Mouse (Mus musculus) urinary bladder, adult 18-20 months (tissue): Measurements from ENCODE around the gene Tnni3k.
A peak's percentile ranks its signal among the peaks of the same experiment; 100 is the strongest.
"Not testable (repeated sequence)": the region's sequence is repeated elsewhere in the genome, so short reads cannot be mapped to it uniquely, and the experiment has no call there.

Experiments used
- DNase-seq, 2 experiments: peaks; one replicate each; pipeline ENCODE4 v3.0.0; 2022; ENCODE audit warnings: low spot score in 2 of 2, mixed read lengths in 2 of 2

Gene Tnni3k

DNA sequence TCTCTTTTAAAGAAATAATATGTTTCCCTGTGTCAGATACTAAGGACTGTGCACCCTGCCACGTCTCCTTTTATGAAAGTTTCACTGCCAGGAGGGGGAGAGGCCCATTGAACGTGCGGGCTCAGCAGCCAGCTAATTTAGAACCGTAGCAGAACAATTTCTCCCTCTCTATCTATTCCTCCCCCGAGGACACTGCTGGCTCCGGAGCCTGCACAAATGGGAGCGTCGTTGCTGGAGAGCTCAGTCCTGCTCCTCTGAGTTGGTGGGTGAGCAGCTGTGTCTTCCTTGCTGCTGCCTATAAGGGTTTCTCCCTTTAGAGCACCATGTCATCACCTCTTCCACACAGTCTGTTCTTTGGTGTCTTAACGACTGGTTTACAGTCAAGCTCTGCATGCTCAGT, 220.8 kb downstream of the Tnni3k start:
- no peak for DNase-seq

DNA sequence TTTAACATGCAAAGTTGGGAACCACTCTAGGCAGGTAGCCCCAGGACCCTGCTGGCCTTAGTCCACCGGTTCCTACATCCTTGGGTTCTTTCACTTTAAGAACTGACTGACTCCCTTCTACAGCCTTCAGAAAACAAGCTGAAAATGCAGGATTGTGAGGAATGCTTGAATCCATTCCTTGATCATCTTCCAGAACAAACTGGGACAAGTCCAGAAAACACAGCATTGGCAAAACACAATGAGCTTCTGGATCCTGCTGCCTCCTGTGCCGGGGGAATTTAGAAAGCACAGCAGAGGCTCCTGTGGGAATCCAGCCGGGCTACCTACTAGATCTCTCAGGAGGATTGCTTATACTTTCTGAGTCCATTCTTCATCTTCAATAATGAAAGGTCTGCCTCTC, 229.5 kb downstream of the Tnni3k start:
- DNase-seq: no peak

DNA sequence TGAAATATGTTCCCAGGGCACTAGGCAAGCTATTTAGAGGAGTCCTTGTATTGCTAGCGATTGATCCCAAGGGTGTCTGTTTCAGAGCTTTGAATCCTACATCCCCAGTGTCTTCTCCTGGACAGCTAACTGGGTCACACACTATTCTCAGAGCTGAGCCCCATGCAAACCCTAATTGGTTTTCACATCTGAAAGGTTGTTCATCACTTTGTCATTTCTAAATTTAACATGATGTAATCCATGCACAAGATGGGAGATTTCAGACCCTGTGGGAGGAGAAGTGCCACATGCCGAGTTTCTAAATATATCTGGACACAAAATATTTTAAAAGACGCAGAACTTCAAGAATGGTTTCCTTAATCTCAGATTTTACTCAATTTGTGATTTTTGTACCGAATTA, 230.5 kb downstream of the Tnni3k start:
- DNase-seq: no peak

- not testable (repeated sequence) for DNase-seq
Measured at GRCm38 (mm10) chr3:154819684-154820083, 235.5 kb downstream of the Tnni3k start.

DNA sequence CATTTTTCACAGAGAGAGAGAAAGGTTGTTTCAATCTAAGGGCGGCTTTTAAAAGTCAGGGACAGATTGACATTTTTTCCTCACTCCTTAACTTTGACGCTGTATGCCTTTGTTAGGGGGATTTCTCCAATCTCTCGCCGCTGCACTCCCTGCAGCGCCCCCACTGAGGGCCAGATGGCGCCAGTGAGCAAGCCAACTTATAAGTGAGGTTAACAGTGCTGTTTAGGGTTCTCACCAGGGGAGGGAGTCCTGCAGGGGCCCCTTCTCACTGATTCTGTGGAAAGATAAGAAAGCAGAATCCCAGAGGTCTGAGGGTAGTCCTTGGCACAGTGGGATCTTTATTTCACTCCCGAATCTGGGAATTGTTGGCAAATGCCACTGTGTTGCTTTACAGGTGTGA, 237.5 kb downstream of the Tnni3k start:
- peak in 1 of 2 experiments; percentile 25 for DNase-seq

DNA sequence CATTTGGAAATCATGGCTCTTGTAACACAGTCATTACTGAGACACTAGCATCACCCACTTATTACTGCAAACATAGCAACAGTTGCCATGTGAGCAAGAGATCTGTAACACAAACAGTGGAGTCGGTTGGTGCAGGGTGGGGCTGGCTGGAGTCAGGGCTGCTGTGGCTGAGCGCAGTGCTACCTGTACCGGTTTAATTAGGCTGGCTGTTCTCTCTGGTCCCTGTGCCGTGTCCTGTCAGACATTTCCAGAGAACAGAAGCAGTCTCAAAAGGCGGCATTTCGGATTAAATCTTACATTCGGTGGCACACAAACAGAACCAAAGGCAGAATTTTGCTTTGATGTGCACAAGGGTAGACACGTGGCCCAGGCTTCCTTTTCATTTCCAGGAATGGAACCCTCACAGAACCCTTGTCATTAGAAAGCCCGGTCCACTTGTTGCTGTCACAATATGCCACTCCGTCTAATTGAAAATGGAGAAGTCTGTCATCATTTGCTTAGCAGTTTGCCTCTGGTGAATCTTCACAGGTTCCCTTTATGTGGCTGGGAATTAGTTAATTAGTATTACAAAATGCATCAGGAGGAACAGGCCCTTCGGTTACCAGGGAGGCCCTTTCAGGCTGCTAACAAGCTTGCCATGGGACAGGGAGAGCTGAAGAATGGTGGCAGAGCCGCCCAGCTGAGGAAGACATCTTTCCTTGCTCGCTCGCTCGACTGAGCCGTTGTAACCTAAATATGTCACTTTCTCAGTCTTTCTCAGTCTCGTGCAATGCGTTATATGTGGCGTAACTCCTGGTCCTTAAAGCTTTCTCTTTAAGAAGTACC, 238.2 kb downstream of the Tnni3k start:
- no peak for DNase-seq

DNA sequence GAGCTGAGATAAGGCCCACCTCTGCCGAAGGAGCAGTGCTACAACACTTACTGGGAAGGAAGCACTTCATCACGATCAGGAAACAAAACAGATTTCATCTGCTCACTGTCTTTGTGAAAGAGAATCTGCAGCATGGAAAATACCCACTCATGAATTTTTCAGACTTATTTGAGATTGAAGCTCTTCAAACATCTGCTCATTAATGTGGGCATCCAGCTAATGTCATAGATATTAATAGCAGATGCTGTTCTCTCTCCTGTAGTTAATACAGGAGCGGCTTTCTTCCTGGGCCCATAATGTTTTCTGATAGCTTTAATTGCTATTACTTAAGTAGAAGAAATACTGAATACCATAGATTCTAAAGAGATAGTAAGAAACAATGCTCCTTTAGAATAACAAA, 239.0 kb downstream of the Tnni3k start:
- no peak for DNase-seq

GRCm38 (mm10) chr3:154815606-154816005, 239.6 kb downstream of the Tnni3k start:
- no peak for DNase-seq

DNA sequence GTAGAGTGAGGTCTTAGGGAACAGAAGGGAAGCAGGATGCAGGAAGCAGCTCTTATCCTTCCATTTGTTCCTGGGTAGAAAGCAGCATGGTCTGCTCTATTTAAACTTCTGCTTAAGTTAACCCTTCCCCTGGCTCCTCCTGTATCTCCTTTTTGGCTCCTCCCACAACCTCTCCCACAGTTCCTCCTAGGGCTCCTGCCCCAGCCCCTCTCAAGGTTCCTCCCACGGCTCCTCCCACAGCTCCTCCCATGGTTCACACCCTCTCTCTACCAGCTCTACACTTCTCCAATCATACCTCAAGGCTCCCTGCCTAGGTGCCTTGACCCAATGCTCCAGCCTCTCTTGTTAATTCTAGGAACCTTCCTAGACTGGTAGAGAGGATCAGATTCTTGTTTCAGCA, 242.3 kb downstream of the Tnni3k start:
- DNase-seq: no peak

GRCm38 (mm10) chr3:154811833-154812232, 243.4 kb downstream of the Tnni3k start:
- no peak for DNase-seq

- no peak for DNase-seq
Measured at GRCm38 (mm10) chr3:154811281-154811680, 243.9 kb downstream of the Tnni3k start.

DNA sequence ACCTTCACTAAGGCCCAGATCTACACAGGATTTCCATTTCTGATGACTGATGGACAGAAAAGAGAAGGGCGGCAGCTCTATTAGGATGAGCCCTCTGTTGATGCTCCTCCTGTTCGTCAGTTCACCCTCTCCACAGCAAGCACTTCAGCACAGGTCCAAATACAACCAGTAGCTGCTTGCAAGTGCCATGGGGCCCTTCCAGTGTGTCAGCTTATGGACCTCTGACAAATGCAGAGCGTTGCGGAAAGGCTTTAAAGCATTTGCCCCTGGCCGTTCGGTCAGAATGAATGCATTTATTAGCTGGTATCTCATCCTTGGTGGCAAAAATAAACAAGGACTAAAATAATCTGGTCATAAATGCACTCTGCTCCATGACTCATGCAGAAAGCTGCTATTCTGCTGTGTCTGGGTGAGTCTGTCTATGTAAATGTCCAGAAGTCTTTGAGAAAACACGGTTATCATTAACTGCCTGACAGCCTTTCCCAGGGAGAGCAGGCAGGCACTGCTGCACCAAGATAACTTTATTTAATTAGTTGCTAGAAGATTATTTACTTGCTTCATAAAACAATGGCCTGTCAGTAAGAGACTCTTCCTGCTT, 244.8 kb downstream of the Tnni3k start:
- DNase-seq: no peak

DNA sequence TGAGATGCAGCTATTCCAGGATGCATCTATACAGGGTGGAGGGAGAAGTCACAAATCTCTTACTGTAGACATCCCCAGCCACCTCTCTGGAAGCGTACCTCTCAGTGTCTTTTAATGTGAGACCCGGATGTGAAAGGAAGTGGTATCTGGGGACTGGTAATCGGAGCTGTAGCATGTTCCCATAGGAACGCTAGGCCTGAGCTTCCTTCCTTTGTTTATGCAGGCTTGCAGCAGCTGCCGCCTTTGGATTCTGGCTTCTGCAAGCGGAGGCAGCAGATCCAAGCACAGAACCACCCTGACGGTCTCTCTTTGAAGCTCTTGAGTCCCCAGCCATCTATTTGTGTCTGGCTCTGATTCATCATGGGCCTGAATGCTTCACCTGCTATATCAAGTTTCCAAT, 248.6 kb downstream of the Tnni3k start:
- DNase-seq: no peak

DNA sequence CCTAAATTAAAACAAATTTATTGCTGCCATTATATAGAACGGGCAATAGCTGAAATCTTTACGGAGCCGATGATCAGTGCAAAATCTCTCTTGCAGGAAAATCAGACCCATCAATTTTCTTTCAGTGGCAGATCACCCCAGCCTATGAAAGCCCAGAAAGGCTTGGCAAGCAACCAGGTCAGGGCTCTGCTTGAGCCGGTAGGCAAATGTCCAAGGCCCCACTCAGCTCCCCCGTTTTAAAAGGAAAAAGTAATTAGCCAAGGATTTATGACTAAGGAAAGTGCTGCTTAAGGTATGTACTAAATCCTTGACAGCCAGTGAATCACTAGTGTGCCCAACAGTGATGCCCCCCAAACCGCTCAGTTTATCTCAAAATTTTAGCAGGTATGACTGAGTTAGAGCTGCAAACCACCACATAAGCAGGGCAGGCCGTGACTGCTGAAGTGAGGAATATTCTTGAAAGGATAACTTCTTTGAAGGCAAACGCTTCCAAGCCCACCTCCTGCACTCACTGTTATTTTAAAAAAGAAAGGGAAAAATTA, 254.2 kb downstream of the Tnni3k start:
- DNase-seq: no peak

DNA sequence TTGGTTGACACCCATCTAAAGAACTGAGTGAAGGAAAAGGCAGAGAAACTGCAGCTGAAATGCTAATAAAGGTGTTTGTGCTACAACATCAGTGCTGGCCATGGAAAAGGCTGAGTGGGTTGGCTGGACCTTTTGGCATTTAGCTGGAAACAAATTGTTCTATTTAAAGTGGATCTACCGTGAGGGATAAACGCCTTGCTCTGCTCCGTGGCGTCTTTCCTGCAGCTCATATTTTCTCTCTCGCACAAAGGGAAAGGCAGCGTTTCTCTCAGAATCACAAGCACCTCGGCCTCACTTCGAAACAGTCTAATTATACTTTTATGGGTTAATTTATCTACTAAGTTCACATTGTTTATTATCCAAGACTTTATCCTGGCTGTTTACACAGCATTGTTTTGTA, 254.8 kb downstream of the Tnni3k start:
- no peak for DNase-seq

DNA sequence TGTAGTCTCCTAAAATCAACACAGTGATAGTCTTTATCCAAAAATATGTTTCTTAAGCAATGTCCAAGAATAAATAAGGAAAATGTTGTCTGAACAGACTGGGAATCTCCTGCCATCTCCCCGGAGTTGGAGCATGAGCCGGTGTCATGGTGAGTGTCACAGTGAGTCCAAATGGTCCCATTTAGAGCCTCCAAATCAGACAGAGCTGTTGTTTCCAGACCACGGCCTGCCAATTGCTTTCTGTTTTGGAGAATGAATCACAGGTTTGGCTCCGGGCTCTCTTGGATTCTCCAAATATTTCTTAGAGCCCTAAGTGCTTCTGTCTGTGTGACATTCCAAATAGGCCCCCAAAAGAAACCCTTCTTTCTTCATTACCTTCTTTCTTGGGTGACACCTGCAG, 256.4 kb downstream of the Tnni3k start:
- no peak for DNase-seq

- DNase-seq: no peak
Measured at GRCm38 (mm10) chr3:154793571-154793970, 261.6 kb downstream of the Tnni3k start.

DNA sequence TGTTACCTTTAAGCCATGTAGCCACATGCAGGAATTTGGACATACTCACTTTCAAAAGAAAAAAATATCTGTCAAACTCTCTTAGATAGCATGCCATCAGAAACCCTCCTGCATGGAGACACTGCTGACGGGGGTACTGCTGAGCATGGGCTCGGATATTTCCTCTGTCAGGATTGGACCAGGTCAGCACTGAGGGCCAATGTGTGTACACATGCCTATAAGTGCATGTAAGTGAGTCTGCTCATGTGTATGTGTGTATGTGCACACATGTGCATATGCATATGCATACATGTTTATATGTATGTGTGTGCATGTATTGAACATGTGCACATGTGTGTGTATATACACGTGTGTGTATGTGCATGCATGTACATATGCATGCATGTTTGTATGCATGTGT, 267.6 kb downstream of the Tnni3k start:
- DNase-seq: no peak

GRCm38 (mm10) chr3:154786354-154786753, 268.9 kb downstream of the Tnni3k start:
- no peak for DNase-seq

- DNase-seq: no peak
Measured at GRCm38 (mm10) chr3:154778836-154779595, 276.2 kb downstream of the Tnni3k start.

DNA sequence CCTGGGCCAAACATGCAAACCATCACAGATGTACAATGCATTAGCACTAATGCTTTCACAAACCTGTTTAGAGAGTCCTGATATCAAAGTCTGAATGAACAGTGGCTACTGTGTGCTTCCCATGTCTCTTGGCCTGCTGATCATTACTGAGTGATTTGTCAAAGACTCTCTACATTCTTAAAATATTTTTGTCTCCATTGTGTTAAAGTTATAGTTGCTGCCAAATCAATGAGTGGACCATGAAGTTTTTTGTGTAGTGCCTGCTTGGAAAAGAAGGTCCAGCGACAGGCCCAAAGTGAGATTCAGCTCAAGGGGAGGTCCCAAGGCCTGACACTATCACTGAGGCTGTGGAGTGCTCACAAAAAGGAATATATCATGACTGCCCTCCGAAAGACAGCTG, 283.6 kb downstream of the Tnni3k start:
- DNase-seq: no peak

GRCm38 (mm10) chr3:154766321-154766720, 288.9 kb downstream of the Tnni3k start:
- no peak for DNase-seq
